Comparison of ENCODE assay signal across 9 mouse cellular contexts in genomic region chr3:83789651-83790451, GRCm38 (mm10). TPM values are rescaled to one million over a fixed set of nuclear protein-coding genes. Genes with fewer than 3 reads are reported as not detected.
DNase-seq lines count a peak whose midpoint lies in the region; ATAC-seq and TF ChIP-seq lines count a peak whose summit lies in the region.
"Had no signal": no experiment of that assay in that cellular context is flagged by ENCODE, and none has a peak within 500 bp of the region (broad histone marks: within the 10 kb centered on the region; RNA-seq: fewer than 3 reads in every experiment).

No protein-coding gene starts in this region.

- peaks cover 11% of the 10 kb centered on the region for H3K4me1 ChIP-seq in thymus, adult 2 months (replicated peaks; ENCODE audit: control insufficient read depth, insufficient read depth, low read length)
- peaks cover 7% of the 10 kb centered on the region for H3K4me1 ChIP-seq in limb, embryonic 14.5 days (ENCODE audit: control insufficient read depth, insufficient read depth, low read length)
- peaks cover 4% of the 10 kb centered on the region; the same call in 1 of the 2 replicates for H3K4me1 ChIP-seq in neural tube, embryonic 15.5 days

- H3K27me3 ChIP-seq in thymus, adult 2 months (ENCODE audit: control insufficient read depth, insufficient read depth, low read length): no peaks in the 10 kb centered on the region
- H3K27me3 ChIP-seq in limb, embryonic 14.5 days (ENCODE audit: control insufficient read depth, insufficient read depth, low read length): no peaks in the 10 kb centered on the region
- H3K27me3 ChIP-seq in neural tube, embryonic 15.5 days (replicated peaks): peaks cover 6% of the 10 kb centered on the region; the same call in 1 of the 2 replicates

- H3K4me2 ChIP-seq in limb, embryonic 14.5 days (replicated peaks; ENCODE audit: low read depth, low read length, severe bottlenecking): peak overlapping the region; percentile 90
- H3K4me2 ChIP-seq in neural tube, embryonic 15.5 days: peak overlapping the region; percentile 92

- WGBS in thymus, adult 2 months: 6% methylated on average over 44 of the region's 44 CpGs
- WGBS in limb, embryonic 14.5 days: 2% methylated on average over 44 of the region's 44 CpGs
- 3% methylated on average over 44 of the region's 44 CpGs for WGBS in neural tube, embryonic 15.5 days

- ATAC-seq in limb, embryonic 14.5 days (ENCODE audit: low FRiP score, low read depth): peak; percentile 72
- ATAC-seq in neural tube, embryonic 15.5 days (ENCODE audit: low FRiP score): peak; percentile 80
- ATAC-seq: Patski had no signal

- H3K9ac ChIP-seq in limb, embryonic 14.5 days (ENCODE audit: low read depth, low read length, severe bottlenecking): peak overlapping the region; percentile 81
- peak overlapping the region; percentile 69 for H3K9ac ChIP-seq in neural tube, embryonic 15.5 days (replicated peaks)

- no peak for TF ChIP-seq POLR2A in thymus, adult 2 months (IDR thresholded peaks at IDR 0.05; ENCODE audit: control insufficient read depth, extremely low read depth, insufficient read depth, low read length, poor library complexity)
- TF ChIP-seq POLR2A in limb, embryonic 14.5 days (IDR thresholded peaks at IDR 0.05; ENCODE audit: borderline replicate concordance, extremely low read depth, insufficient read depth, insufficient read length): no peak

- no peaks in the 10 kb centered on the region for H3K9me3 ChIP-seq in limb, embryonic 14.5 days (ENCODE audit: control insufficient read depth, low read length)
- no peaks in the 10 kb centered on the region for H3K9me3 ChIP-seq in neural tube, embryonic 15.5 days (replicated peaks)

- H3K36me3 ChIP-seq in thymus, adult 2 months (ENCODE audit: control insufficient read depth, insufficient read depth, low read length): no peaks in the 10 kb centered on the region
- no peaks in the 10 kb centered on the region for H3K36me3 ChIP-seq in limb, embryonic 14.5 days (ENCODE audit: control insufficient read depth, insufficient read depth, low read length)
- H3K36me3 ChIP-seq in neural tube, embryonic 15.5 days: no peaks in the 10 kb centered on the region

- TF ChIP-seq CTCF in thymus, adult 2 months (IDR thresholded peaks at IDR 0.05; ENCODE audit: borderline replicate concordance, control insufficient read depth, extremely low read depth, insufficient read depth, low read length, poor library complexity): no peak

- peak overlapping the region; percentile 45 for H3K4me3 ChIP-seq in thymus, adult 2 months (ENCODE audit: control insufficient read depth, insufficient read depth, low read length)
- H3K4me3 ChIP-seq in limb, embryonic 14.5 days (replicated peaks; ENCODE audit: low read length): peak overlapping the region; percentile 72
- H3K4me3 ChIP-seq in neural tube, embryonic 15.5 days (replicated peaks): peak overlapping the region; percentile 70

- H3K27ac ChIP-seq in thymus, adult 2 months (ENCODE audit: control insufficient read depth, insufficient read depth, low read length): peak overlapping the region; percentile 34; the same call in 1 of the 2 replicates
- 0 out of 2 replicates have a peak overlapping the region, but pooled peaks have one; percentile 1 for H3K27ac ChIP-seq in limb, embryonic 14.5 days (replicated peaks; ENCODE audit: low read depth, low read length)
- peak overlapping the region; percentile 45; the same call in 1 of the 2 replicates for H3K27ac ChIP-seq in neural tube, embryonic 15.5 days (replicated peaks)

- DNase-seq in cerebellum, postnatal 36 days: peak; percentile 11 to 12
- no peak for DNase-seq in cerebellum, adult 8-10 months
- no peak for DNase-seq in thymus, adult 2 months
- DNase-seq in thymus, adult 18-20 months: no peak
- peak; percentile 40 for DNase-seq in forelimb bud, embryonic 11.5 days (ENCODE audit: low read depth, low spot score)
- DNase-seq in limb, embryonic 14.5 days (ENCODE audit: low spot score): peak; percentile 63
- no peak for DNase-seq in frontal cortex, postnatal 36 days (ENCODE audit: low spot score in 2 of 2)

RNA-seq across cellular contexts. Expression of gene Sfrp2, which starts 23.7 kb away (rescaled TPM):
- 7.2 and 12.8 TPM in 2 replicates for polyA plus RNA-seq in thymus, adult 2 months (2012; rRNA removed)
- polyA plus RNA-seq in limb, embryonic 14.5 days (2012; rRNA removed): 446 and 655 TPM in 2 replicates
- polyA plus RNA-seq in limb, embryonic 14.5 days (2014; fragmentation: Nextera tagmentation; extraction: Ambion mirVana): 328 and 398 TPM in 2 replicates
- polyA plus RNA-seq in neural tube, embryonic 15.5 days (2015; fragmentation: Nextera tagmentation; extraction: Ambion mirVana): 70.1 and 71.1 TPM in 2 replicates

RNA-seq across cellular contexts. Expression of gene Tlr2, which starts 51.7 kb away (rescaled TPM):
- 4.0 and 4.1 TPM in 2 replicates for polyA plus RNA-seq in thymus, adult 2 months (2012; rRNA removed)
- polyA plus RNA-seq in limb, embryonic 14.5 days (2012; rRNA removed): 5.6 and 6.1 TPM in 2 replicates
- 10.3 and 11.3 TPM in 2 replicates for polyA plus RNA-seq in limb, embryonic 14.5 days (2014; fragmentation: Nextera tagmentation; extraction: Ambion mirVana)
- 1.3 and 2.1 TPM in 2 replicates for polyA plus RNA-seq in neural tube, embryonic 15.5 days (2015; fragmentation: Nextera tagmentation; extraction: Ambion mirVana)

Comparison
In these comparisons a context has a peak if more than half of its experiments do, and no peak if none do; other contexts are left out.
1. DNase-seq: peak in cerebellum, postnatal 36 days (2 of 2), forelimb bud, embryonic 11.5 days (single experiment) and limb, embryonic 14.5 days (single experiment); none in cerebellum, adult 8-10 months (single experiment), thymus, adult 2 months (single experiment), thymus, adult 18-20 months (0 of 2) and frontal cortex, postnatal 36 days (0 of 2).
2. Peak in every context shown above with its lines, with median percentiles within 50 percentile points of each other: H3K27ac ChIP-seq and H3K4me3 ChIP-seq.